Mouse (Mus musculus) liver, adult 2 months (tissue): ENCODE data around the gene Lmf1. TPM values are rescaled to one million over a fixed set of nuclear protein-coding genes. Genes with fewer than 3 reads are reported as not detected.

ENCODE experiments used
- DNase-seq: peaks from one replicate; pipeline ENCODE4 v3.0.0-alpha.2; 2011; ENCODE audit warnings: low read depth, low spot score; ENCODE audit errors: extremely low read depth
- H3K27ac ChIP-seq: fragments of 200-500 bp; replicated peaks from 2 replicates; pipeline ENCODE4 v1.5.1; 2012; ENCODE audit warnings: low read depth, mild to moderate bottlenecking, control low read depth, inconsistent platforms, low read length; ENCODE audit not compliant: insufficient read depth
- H3K27me3 ChIP-seq: fragments of 200-500 bp; 2 replicates; pipeline ENCODE4 v1.6.1; 2012; ENCODE audit warnings: mild to moderate bottlenecking, moderate library complexity, low read length, inconsistent platforms; ENCODE audit not compliant: control insufficient read depth, insufficient read depth
- H3K36me3 ChIP-seq: fragments of 200-500 bp; 2 replicates; pipeline ENCODE4 v1.6.1; 2012; ENCODE audit warnings: low read length, inconsistent platforms; ENCODE audit not compliant: control insufficient read depth, insufficient read depth
- H3K4me1 ChIP-seq: fragments of 200-500 bp; 2 replicates; pipeline ENCODE4 v1.6.1; 2011; ENCODE audit warnings: low read length; ENCODE audit not compliant: control insufficient read depth, insufficient read depth
- H3K4me3 ChIP-seq: fragments of 200-500 bp; 2 replicates; pipeline ENCODE4 v1.5.1; 2011; ENCODE audit warnings: low read depth, mild to moderate bottlenecking, control low read depth, low read length, moderate library complexity; ENCODE audit not compliant: insufficient read depth
- H3K79me2 ChIP-seq: fragments of 200-500 bp; 2 replicates; pipeline ENCODE4 v1.6.1; 2012; ENCODE audit warnings: inconsistent platforms, mild to moderate bottlenecking, low read length, moderate library complexity; ENCODE audit not compliant: control insufficient read depth, insufficient read depth
- H3K9ac ChIP-seq: fragments of 200-500 bp; 2 replicates; pipeline ENCODE4 v1.6.1; 2012; ENCODE audit warnings: low read depth, mild to moderate bottlenecking, control low read depth, inconsistent platforms, low read length
- CTCF ChIP-seq: fragments of 200-500 bp; IDR thresholded peaks from 2 replicates; pipeline ENCODE4 v1.5.1; 2011; ENCODE audit warnings: low read depth, low read length, control low read depth
- POLR2A ChIP-seq: fragments of 200-500 bp; IDR thresholded peaks from 2 replicates; pipeline ENCODE4 v1.6.1; 2011; ENCODE audit warnings: low read length, control low read depth; ENCODE audit not compliant: insufficient read depth; ENCODE audit errors: extremely low read depth
- WGBS: fragments of 180-500 bp; shearing (Covaris S2); methylation state at CpG from one replicate; pipeline ENCODE4 v1.1.7; 2018; 5-methylcytosine and 5-hydroxymethylcytosine counted together
- polyA plus RNA-seq: library from polyadenylated mRNA; depleted of rRNA; stranded (reverse); fragments of >200 nt; gene quantifications from 2 replicates; pipeline ENCODE4 v1.2.3, GENCODE M21; 2012; rRNA removed
- total RNA-seq: library from RNA; depleted of rRNA; stranded (reverse); fragments of >200 nt; gene quantifications from 2 replicates; pipeline ENCODE4 v1.2.3, GENCODE M21; 2014; rRNA removed

Gene Lmf1
- total and polyA plus RNA-seq, 2 experiments, result 26.9 to 38.4 TPM

- WGBS, result 79% methylated on average over 4 of the region's 4 CpGs
- TF ChIP-seq POLR2A (no peak), CTCF (no peak)
- DNase-seq, result no peak
- Histone ChIP-seq H3K79me2 (no peaks in the 10 kb centered on the region), H3K4me3 (no peak overlapping the region), H3K27me3 (0 out of 2 replicates have a peak, but pooled peaks cover 2% of the 10 kb centered on the region), H3K9ac (no peak overlapping the region), H3K4me1 (no peaks in the 10 kb centered on the region), H3K27ac (no peak overlapping the region), H3K36me3 (no peaks in the 10 kb centered on the region)
Observed at GRCm38 (mm10) chr17:25688922-25689321, 110.0 kb downstream of the Lmf1 start.

- H3K36me3 ChIP-seq, result no peaks in the 10 kb centered on the region
- H3K79me2 ChIP-seq, result no peaks in the 10 kb centered on the region
- 22% methylated on average over 1 of the region's 1 CpGs for WGBS
- H3K4me1 ChIP-seq, result no peaks in the 10 kb centered on the region
- H3K4me3 ChIP-seq, result no peak overlapping the region
- no peak for DNase-seq
- no peak overlapping the region for H3K9ac ChIP-seq
- TF ChIP-seq POLR2A (no peak), CTCF (no peak)
- H3K27ac ChIP-seq, result no peak overlapping the region
- no peaks in the 10 kb centered on the region for H3K27me3 ChIP-seq
Observed at GRCm38 (mm10) chr17:25696263-25696662, 117.4 kb downstream of the Lmf1 start.

GRCm38 (mm10) chr17:25698446-25698845 is 119.6 kb downstream of the Lmf1 start:
- Histone ChIP-seq H3K9ac (no peak overlapping the region), H3K79me2 (no peaks in the 10 kb centered on the region), H3K27ac (no peak overlapping the region), H3K4me3 (no peak overlapping the region), H3K36me3 (no peaks in the 10 kb centered on the region), H3K27me3 (no peaks in the 10 kb centered on the region), H3K4me1 (no peaks in the 10 kb centered on the region)
- 15% methylated on average over 7 of the region's 7 CpGs for WGBS
- peak; percentile 34 for DNase-seq
- TF ChIP-seq CTCF (peak; percentile 56), POLR2A (no peak)

- Histone ChIP-seq H3K27ac (no peak overlapping the region), H3K27me3 (no peaks in the 10 kb centered on the region), H3K9ac (no peak overlapping the region), H3K79me2 (no peaks in the 10 kb centered on the region), H3K36me3 (no peaks in the 10 kb centered on the region), H3K4me3 (no peak overlapping the region), H3K4me1 (no peaks in the 10 kb centered on the region)
- 60% methylated on average over 9 of the region's 9 CpGs for WGBS
- DNase-seq, result no peak
- no peak for TF ChIP-seq POLR2A
- TF ChIP-seq CTCF, result peak; percentile 34; the same call in 1 of the 2 replicates
Observed at GRCm38 (mm10) chr17:25700863-25701496, 122.1 kb downstream of the Lmf1 start.

- Histone ChIP-seq H3K27me3 (no peaks in the 10 kb centered on the region), H3K4me1 (no peaks in the 10 kb centered on the region), H3K36me3 (no peaks in the 10 kb centered on the region), H3K79me2 (no peaks in the 10 kb centered on the region), H3K4me3 (no peak overlapping the region), H3K27ac (no peak overlapping the region), H3K9ac (no peak overlapping the region)
- 95% methylated on average over 2 of the region's 2 CpGs for WGBS
- TF ChIP-seq CTCF (no peak), POLR2A (no peak)
- no peak for DNase-seq
Observed at GRCm38 (mm10) chr17:25709994-25710393, 131.1 kb downstream of the Lmf1 start.

GRCm38 (mm10) chr17:25711136-25711535 is 132.3 kb downstream of the Lmf1 start:
- no peak overlapping the region for H3K9ac ChIP-seq
- H3K27ac ChIP-seq, result no peak overlapping the region
- no peak for DNase-seq
- TF ChIP-seq POLR2A (no peak), CTCF (no peak)
- 0 out of 2 replicates have a peak, but pooled peaks cover 4% of the 10 kb centered on the region for H3K27me3 ChIP-seq
- H3K4me1 ChIP-seq, result no peaks in the 10 kb centered on the region
- H3K79me2 ChIP-seq, result no peaks in the 10 kb centered on the region
- 66% methylated on average over 4 of the region's 4 CpGs for WGBS
- H3K4me3 ChIP-seq, result no peak overlapping the region
- no peaks in the 10 kb centered on the region for H3K36me3 ChIP-seq

Other genes starting within 250 kb of the Lmf1 start
- not detected in 2 replicates for gene Tpsab1, start 233.5 kb upstream of the Lmf1 start, total RNA-seq
- gene Tpsab1, start 233.5 kb upstream of the Lmf1 start, polyA plus RNA-seq, result not detected in 2 replicates
- gene Tpsb2, start 212.8 kb upstream of the Lmf1 start, total RNA-seq, result not detected in 2 replicates
- gene Tpsb2, start 212.8 kb upstream of the Lmf1 start, polyA plus RNA-seq, result not detected in 2 replicates
- not detected in 2 replicates for gene Tpsg1, start 209.8 kb upstream of the Lmf1 start, total RNA-seq
- gene Tpsg1, start 209.8 kb upstream of the Lmf1 start, polyA plus RNA-seq, result 0.12 TPM in 1 of 2 replicates, not detected in the other
- 0.27 TPM in 1 of 2 replicates, not detected in the other for gene Cacna1h, start 145.3 kb upstream of the Lmf1 start, total RNA-seq
- 0.02 and 0.05 TPM in 2 replicates for gene Cacna1h, start 145.3 kb upstream of the Lmf1 start, polyA plus RNA-seq
- not detected in 2 replicates for gene Tekt4, start 124.5 kb upstream of the Lmf1 start, total RNA-seq
- not detected in 2 replicates for gene Tekt4, start 124.5 kb upstream of the Lmf1 start, polyA plus RNA-seq
- gene Sstr5, start 81.8 kb upstream of the Lmf1 start, total RNA-seq, result not detected in 2 replicates
- not detected in 2 replicates for gene Sstr5, start 81.8 kb upstream of the Lmf1 start, polyA plus RNA-seq
- not detected in 2 replicates for gene Sox8, start 8.4 kb upstream of the Lmf1 start, total RNA-seq
- gene Sox8, start 8.4 kb upstream of the Lmf1 start, polyA plus RNA-seq, result not detected in 2 replicates
- gene Gng13, start 138.1 kb downstream of the Lmf1 start, total RNA-seq, result not detected in 2 replicates
- not detected in 2 replicates for gene Gng13, start 138.1 kb downstream of the Lmf1 start, polyA plus RNA-seq
- gene Chtf18, start 148.3 kb downstream of the Lmf1 start, total RNA-seq, result 0.18 and 0.47 TPM in 2 replicates
- 0.31 and 0.35 TPM in 2 replicates for gene Chtf18, start 148.3 kb downstream of the Lmf1 start, polyA plus RNA-seq
- 1.0 and 2.1 TPM in 2 replicates for gene Rpusd1, start 148.6 kb downstream of the Lmf1 start, total RNA-seq
- 7.3 and 9.0 TPM in 2 replicates for gene Rpusd1, start 148.6 kb downstream of the Lmf1 start, polyA plus RNA-seq
- not detected in 2 replicates for gene Mslnl, start 157.0 kb downstream of the Lmf1 start, total RNA-seq
- not detected in 2 replicates for gene Mslnl, start 157.0 kb downstream of the Lmf1 start, polyA plus RNA-seq
- gene Msln, start 175.3 kb downstream of the Lmf1 start, total RNA-seq, result 0.34 and 0.74 TPM in 2 replicates
- 1.1 and 2.0 TPM in 2 replicates for gene Msln, start 175.3 kb downstream of the Lmf1 start, polyA plus RNA-seq
- gene Narfl, start 194.7 kb downstream of the Lmf1 start, total RNA-seq, result 14.9 and 20.6 TPM in 2 replicates
- gene Narfl, start 194.7 kb downstream of the Lmf1 start, polyA plus RNA-seq, result 19.4 and 22.5 TPM in 2 replicates
- 6.0 and 6.7 TPM in 2 replicates for gene Haghl, start 206.6 kb downstream of the Lmf1 start, total RNA-seq
- gene Haghl, start 206.6 kb downstream of the Lmf1 start, polyA plus RNA-seq, result 11.2 and 14.1 TPM in 2 replicates
- gene Ccdc78, start 207.5 kb downstream of the Lmf1 start, total RNA-seq, result not detected in 2 replicates
- gene Ccdc78, start 207.5 kb downstream of the Lmf1 start, polyA plus RNA-seq, result 0.06 TPM in 1 of 2 replicates, not detected in the other
- gene Fam173a, start 213.8 kb downstream of the Lmf1 start, total RNA-seq, result 55.0 and 69.3 TPM in 2 replicates
- gene Fam173a, start 213.8 kb downstream of the Lmf1 start, polyA plus RNA-seq, result 89.3 and 106 TPM in 2 replicates
- gene AC134908.4, start 216.6 kb downstream of the Lmf1 start, total RNA-seq, result 0.28 and 0.54 TPM in 2 replicates
- 0.35 and 0.37 TPM in 2 replicates for gene AC134908.4, start 216.6 kb downstream of the Lmf1 start, polyA plus RNA-seq
- gene Metrn, start 218.1 kb downstream of the Lmf1 start, total RNA-seq, result 11.7 and 22.2 TPM in 2 replicates
- gene Metrn, start 218.1 kb downstream of the Lmf1 start, polyA plus RNA-seq, result 21.6 and 37.1 TPM in 2 replicates
- 0.07 TPM in 1 of 2 replicates, not detected in the other for gene Fbxl16, start 230.0 kb downstream of the Lmf1 start, total RNA-seq
- gene Fbxl16, start 230.0 kb downstream of the Lmf1 start, polyA plus RNA-seq, result 0.12 and 0.33 TPM in 2 replicates
- gene Wdr24, start 244.5 kb downstream of the Lmf1 start, total RNA-seq, result 13.3 and 15.6 TPM in 2 replicates
- gene Wdr24, start 244.5 kb downstream of the Lmf1 start, polyA plus RNA-seq, result 23.9 and 24.8 TPM in 2 replicates
- 25.6 and 30.5 TPM in 2 replicates for gene Jmjd8, start 249.8 kb downstream of the Lmf1 start, total RNA-seq
- gene Jmjd8, start 249.8 kb downstream of the Lmf1 start, polyA plus RNA-seq, result 75.0 and 78.4 TPM in 2 replicates